Mouse (Mus musculus) stomach, embryonic 14.5 days (tissue): ENCODE results near the gene Mthfd1. TPM values are rescaled to one million over a fixed set of nuclear protein-coding genes. Genes with fewer than 3 reads are reported as not detected.

ENCODE experiments used
- ATAC-seq: fragments of 200-750 bp; cut with Nextera tagmentation; 2 replicates; pipeline ENCODE4 v1.8.0; 2017; ENCODE audit warnings: low read depth, moderate TSS enrichment; ENCODE audit not compliant: insufficient number of reproducible peaks, insufficient read depth, low FRiP score
- H3K27ac ChIP-seq: fragments of 300-500 bp; sonication (generic); 2 replicates; pipeline ENCODE4 v1.5.1; 2014; ENCODE audit warnings: mild to moderate bottlenecking, low read length, moderate library complexity, mixed read lengths
- H3K27me3 ChIP-seq: fragments of 300-500 bp; sonication (generic); 2 replicates; pipeline ENCODE4 v1.6.1; 2014; ENCODE audit warnings: low read length, control low read depth, mixed read lengths; ENCODE audit not compliant: control insufficient read depth, insufficient read depth
- H3K36me3 ChIP-seq: fragments of 300-500 bp; sonication (generic); 2 replicates; pipeline ENCODE4 v1.6.1; 2014; ENCODE audit warnings: mild to moderate bottlenecking, control low read depth, low read length, moderate library complexity, mixed read lengths; ENCODE audit not compliant: control insufficient read depth, insufficient read depth
- H3K4me1 ChIP-seq: fragments of 300-500 bp; sonication (generic); 2 replicates; pipeline ENCODE4 v1.6.1; 2014; ENCODE audit warnings: low read length, control low read depth, mixed read lengths; ENCODE audit not compliant: control insufficient read depth, insufficient read depth
- H3K4me2 ChIP-seq: fragments of 300-500 bp; sonication (generic); replicated peaks from 2 replicates; pipeline ENCODE4 v1.6.1; 2014; ENCODE audit warnings: low read depth, low read length, control low read depth
- H3K4me3 ChIP-seq: fragments of 300-500 bp; sonication (generic); 2 replicates; pipeline ENCODE4 v1.5.1; 2014; ENCODE audit warnings: low read depth, low read length, control low read depth
- H3K9ac ChIP-seq: fragments of 300-500 bp; sonication (generic); replicated peaks from 2 replicates; pipeline ENCODE4 v1.6.1; 2014; ENCODE audit warnings: low read depth, mild to moderate bottlenecking, control low read depth, low read length, moderate library complexity, mixed read lengths
- H3K9me3 ChIP-seq: fragments of 300-500 bp; sonication (generic); 2 replicates; pipeline ENCODE4 v1.6.1; 2016; ENCODE audit warnings: low read depth, low read length, control low read depth; ENCODE audit not compliant: control insufficient read depth
- WGBS: fragments of 180-500 bp; shearing (Covaris S2); extraction: QIAGEN DNeasy Blood & Tissue Kit; methylation state at CpG from one replicate; pipeline ENCODE4 v1.1.7; 2014; 5-methylcytosine and 5-hydroxymethylcytosine counted together
- polyA plus RNA-seq: library from polyadenylated mRNA; unstranded; fragments of >200 nt; fragmentation: Nextera tagmentation; extraction: Ambion mirVana; gene quantifications from 2 replicates; pipeline ENCODE4 v1.2.1, GENCODE M21; 2014

Mthfd1 gene
- polyA plus RNA-seq, 1 experiment from 2014 or later = 76.7 TPM

DNA sequence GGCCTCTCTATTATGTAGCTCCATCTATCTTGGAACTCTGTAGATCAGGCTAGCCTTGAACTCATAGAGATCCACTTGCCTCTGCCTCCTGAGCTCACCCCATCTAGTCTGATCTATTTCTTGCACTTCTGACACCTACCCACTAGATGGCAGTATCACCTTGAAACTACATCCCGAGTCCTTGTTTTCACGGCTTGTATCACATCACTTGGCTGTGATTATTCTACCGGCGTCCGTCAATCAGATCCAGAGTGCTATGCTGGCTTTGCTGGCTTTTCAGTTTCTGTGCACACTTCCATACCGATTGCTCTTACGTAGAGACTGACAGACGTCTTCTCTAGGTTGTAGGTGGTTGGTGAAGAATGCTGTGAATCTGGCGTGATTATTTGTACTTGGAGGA lies 11.8 kb downstream of the Mthfd1 start:
- Histone ChIP-seq H3K27me3 (no peaks in the 10 kb centered on the region), H3K4me1 (no peaks in the 10 kb centered on the region), H3K4me2 (no peak overlapping the region), H3K9ac (no peak overlapping the region), H3K36me3 (0 out of 2 replicates have a peak, but pooled peaks cover 2% of the 10 kb centered on the region), H3K27ac (no peak overlapping the region), H3K9me3 (no peaks in the 10 kb centered on the region), H3K4me3 (no peak overlapping the region)
- ATAC-seq = peak; percentile 48; the same call in 1 of the 2 replicates
- 76% methylated on average over 9 of the region's 9 CpGs for WGBS

GRCm38 (mm10) chr12:76268686-76269085 lies 13.6 kb downstream of the Mthfd1 start:
- H3K27ac ChIP-seq = no peak overlapping the region
- WGBS = 86% methylated on average over 10 of the region's 10 CpGs
- H3K4me2 ChIP-seq = no peak overlapping the region
- H3K9ac ChIP-seq = no peak overlapping the region
- no peaks in the 10 kb centered on the region for H3K4me1 ChIP-seq
- no peak overlapping the region for H3K4me3 ChIP-seq
- no peak for ATAC-seq
- H3K9me3 ChIP-seq = no peaks in the 10 kb centered on the region
- no peaks in the 10 kb centered on the region for H3K27me3 ChIP-seq
- H3K36me3 ChIP-seq = 0 out of 2 replicates have a peak, but pooled peaks cover 2% of the 10 kb centered on the region

DNA sequence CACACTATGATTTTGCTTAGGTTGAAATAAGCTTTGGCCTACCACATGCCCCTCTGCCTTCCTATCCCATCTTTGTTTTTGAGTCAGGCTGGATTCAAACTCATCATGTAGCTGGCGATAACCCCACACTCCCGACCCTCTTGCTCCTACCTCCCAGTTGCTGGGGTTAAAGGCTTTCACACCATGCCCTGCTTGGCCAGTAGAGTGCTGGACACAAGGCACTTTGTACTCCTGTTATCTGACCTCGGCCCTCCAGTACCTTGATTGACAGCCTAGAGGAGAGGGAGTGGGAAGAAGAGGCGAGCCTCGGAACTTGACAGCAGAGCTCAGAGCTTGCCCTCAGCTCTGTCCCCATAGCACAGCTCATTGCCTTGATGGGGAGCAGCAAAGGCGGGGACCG lies 14.1 kb downstream of the Mthfd1 start:
- Histone ChIP-seq H3K4me3 (no peak overlapping the region), H3K36me3 (0 out of 2 replicates have a peak, but pooled peaks cover 2% of the 10 kb centered on the region), H3K4me2 (no peak overlapping the region), H3K27me3 (no peaks in the 10 kb centered on the region), H3K27ac (no peak overlapping the region), H3K4me1 (no peaks in the 10 kb centered on the region), H3K9ac (no peak overlapping the region), H3K9me3 (no peaks in the 10 kb centered on the region)
- ATAC-seq = no peak
- WGBS = 70% methylated on average over 7 of the region's 7 CpGs

GRCm38 (mm10) chr12:76271516-76271915 lies 16.4 kb downstream of the Mthfd1 start:
- Histone ChIP-seq H3K27me3 (no peaks in the 10 kb centered on the region), H3K9ac (no peak overlapping the region), H3K27ac (no peak overlapping the region), H3K36me3 (0 out of 2 replicates have a peak, but pooled peaks cover 2% of the 10 kb centered on the region), H3K9me3 (no peaks in the 10 kb centered on the region), H3K4me3 (no peak overlapping the region), H3K4me2 (no peak overlapping the region), H3K4me1 (no peaks in the 10 kb centered on the region)
- no peak for ATAC-seq
- 65% methylated on average over 6 of the region's 6 CpGs for WGBS

DNA sequence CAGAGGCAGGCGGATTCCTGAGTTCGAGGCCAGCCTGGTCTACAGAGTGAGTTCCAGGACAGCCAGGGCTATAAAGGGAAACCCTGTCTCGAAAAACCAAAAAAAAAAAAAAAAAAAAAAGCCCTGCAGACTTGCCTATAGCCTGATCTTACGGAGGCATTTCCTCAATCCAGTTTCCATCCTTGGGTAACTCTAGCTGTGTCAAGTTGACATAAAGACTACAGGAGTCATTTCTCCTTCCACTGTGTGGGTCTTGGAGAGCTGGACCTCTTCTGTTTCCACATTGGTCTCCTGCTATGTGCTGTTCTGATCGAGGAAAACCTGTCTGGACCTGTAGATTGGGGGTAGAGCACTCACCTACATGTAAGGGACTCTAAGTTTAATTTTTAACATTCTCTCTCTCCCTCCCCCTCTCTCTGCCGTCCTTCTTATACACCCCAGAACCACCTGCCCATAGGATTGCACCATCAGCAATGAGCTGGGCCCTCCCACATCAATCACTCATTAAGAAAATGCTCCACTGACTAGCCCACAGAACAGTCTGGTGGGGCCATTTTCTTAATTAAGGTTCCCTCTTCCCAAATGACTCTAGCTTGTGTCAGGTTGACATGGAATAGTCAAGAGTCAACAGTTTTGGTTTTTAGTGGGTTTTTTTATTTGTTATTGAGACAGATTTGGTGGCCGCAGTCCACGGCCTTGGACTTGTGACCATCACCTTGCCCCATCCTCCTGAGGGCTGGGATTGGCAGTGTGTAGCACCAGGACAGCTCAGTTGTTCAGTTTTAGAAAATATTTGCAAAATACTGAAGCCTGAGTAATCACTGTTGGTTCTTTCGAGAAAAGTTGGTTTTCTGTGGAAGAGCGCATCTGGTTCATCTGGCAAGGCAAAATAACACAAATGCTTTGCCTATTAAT lies 17.8 kb downstream of the Mthfd1 start:
- Histone ChIP-seq H3K4me2 (no peak overlapping the region), H3K9me3 (no peaks in the 10 kb centered on the region), H3K9ac (no peak overlapping the region), H3K27ac (no peak overlapping the region; the same call in 1 of the 2 replicates), H3K27me3 (no peaks in the 10 kb centered on the region), H3K4me1 (no peaks in the 10 kb centered on the region), H3K36me3 (0 out of 2 replicates have a peak, but pooled peaks cover 2% of the 10 kb centered on the region), H3K4me3 (no peak overlapping the region)
- WGBS = 85% methylated on average over 10 of the region's 10 CpGs
- no peak for ATAC-seq

- no peak overlapping the region for H3K4me2 ChIP-seq
- H3K27ac ChIP-seq = no peak overlapping the region
- WGBS = 48% methylated on average over 6 of the region's 6 CpGs
- H3K27me3 ChIP-seq = no peaks in the 10 kb centered on the region
- H3K9ac ChIP-seq = no peak overlapping the region
- ATAC-seq = no peak
- no peaks in the 10 kb centered on the region for H3K9me3 ChIP-seq
- H3K4me3 ChIP-seq = no peak overlapping the region
- no peaks in the 10 kb centered on the region for H3K4me1 ChIP-seq
- peaks cover 11% of the 10 kb centered on the region; the same call in 1 of the 2 replicates for H3K36me3 ChIP-seq
These were observed 23.1 kb downstream of the Mthfd1 start for GRCm38 (mm10) chr12:76278209-76278608.

DNA sequence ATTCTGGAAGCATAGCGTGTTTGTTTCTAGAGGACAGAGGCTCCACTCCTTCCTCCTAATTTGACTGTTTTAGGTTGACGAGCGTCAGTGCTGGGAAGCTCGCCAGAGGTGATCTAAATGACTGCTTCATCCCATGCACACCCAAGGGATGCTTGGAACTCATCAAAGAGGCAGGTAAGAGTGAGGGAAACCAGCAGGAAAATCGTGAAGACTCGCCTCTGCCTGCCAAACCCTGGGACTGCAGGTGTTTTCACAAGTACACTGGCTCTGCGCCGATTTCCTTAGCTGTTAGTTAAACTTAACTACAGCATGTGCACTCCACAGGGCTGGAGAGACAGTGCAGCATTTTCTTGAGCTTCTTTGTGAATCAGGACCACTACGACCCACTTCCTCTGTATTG lies 25.5 kb downstream of the Mthfd1 start:
- Histone ChIP-seq H3K4me2 (no peak overlapping the region), H3K27me3 (no peaks in the 10 kb centered on the region), H3K36me3 (peaks cover 30% of the 10 kb centered on the region), H3K9ac (no peak overlapping the region), H3K4me1 (no peaks in the 10 kb centered on the region), H3K4me3 (no peak overlapping the region), H3K27ac (no peak overlapping the region), H3K9me3 (no peaks in the 10 kb centered on the region)
- 88% methylated on average over 9 of the region's 9 CpGs for WGBS
- no peak for ATAC-seq

DNA sequence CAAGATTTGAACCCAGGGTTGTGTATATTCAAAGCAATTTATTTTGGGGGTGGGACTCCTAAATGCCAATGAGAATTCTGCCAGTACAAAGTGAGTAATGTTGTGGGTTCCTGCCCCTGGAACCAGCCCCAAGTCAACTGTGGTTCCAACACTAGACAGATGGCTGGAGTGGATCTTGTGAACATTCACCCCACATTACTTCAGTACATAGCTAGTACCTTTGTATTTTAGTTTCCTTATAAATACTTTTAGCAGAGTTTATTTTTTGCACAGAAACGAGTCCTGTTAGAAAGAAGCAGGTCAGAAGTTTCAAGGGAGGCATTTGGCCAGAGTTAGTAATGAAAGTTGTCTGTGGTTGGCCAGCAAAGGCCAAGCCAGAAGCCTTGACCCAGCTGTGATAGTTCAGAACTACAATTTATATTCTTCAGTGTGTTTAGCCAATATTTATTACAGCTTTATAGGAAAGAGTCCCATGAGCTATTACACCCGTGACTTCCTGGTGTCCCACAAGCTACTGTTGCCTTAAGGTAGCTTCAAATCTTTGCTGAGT lies 26.1 kb downstream of the Mthfd1 start:
- Histone ChIP-seq H3K4me2 (no peak overlapping the region), H3K9ac (no peak overlapping the region), H3K4me1 (no peaks in the 10 kb centered on the region), H3K27ac (no peak overlapping the region), H3K27me3 (no peaks in the 10 kb centered on the region), H3K36me3 (peaks cover 33% of the 10 kb centered on the region), H3K9me3 (no peaks in the 10 kb centered on the region), H3K4me3 (no peak overlapping the region)
- ATAC-seq = no peak
- WGBS = 83% methylated on average over 2 of the region's 2 CpGs
